Mouse (Mus musculus) hindbrain, embryonic 13.5 days (tissue): Measurements from ENCODE around the gene AL607142.1. TPM values are rescaled to one million over a fixed set of nuclear protein-coding genes. Genes with fewer than 3 reads are reported as not detected.

Source experiments
- polyA plus RNA-seq: library from polyadenylated mRNA; unstranded; fragments of >200 nt; fragmentation: Nextera tagmentation; extraction: Ambion mirVana; gene quantifications from 2 replicates; pipeline ENCODE4 v1.2.1, GENCODE M21; 2015

The AL607142.1 gene
- polyA plus RNA-seq, 1 experiment from 2014 or later = not detected

Other genes with a start within 250 kb of the AL607142.1 start
- gene Edn2, start 96.2 kb downstream of the AL607142.1 start, polyA plus RNA-seq = 0.12 TPM in 1 of 2 replicates, not detected in the other
- gene Foxo6, start 222.4 kb downstream of the AL607142.1 start, polyA plus RNA-seq = 0.73 and 0.83 TPM in 2 replicates